Mouse (Mus musculus) neural tube, embryonic 13.5 days (tissue): Measurements from ENCODE around the gene Ssx2ip. TPM values are rescaled to one million over a fixed set of nuclear protein-coding genes. Genes with fewer than 3 reads are reported as not detected.
"Not testable (repeated sequence)": the region's sequence is repeated elsewhere in the genome, so short reads cannot be mapped to it uniquely, and the experiment has no call there.

Experiments
- ATAC-seq: fragments of 200-750 bp; cut with Nextera tagmentation; 2 replicates; pipeline ENCODE4 v1.8.0; 2017; ENCODE audit warnings: low read depth, mild to moderate bottlenecking, moderate TSS enrichment, moderate library complexity
- H3K27ac ChIP-seq: fragments of 300-500 bp; sonication (generic); replicated peaks from 2 replicates; pipeline ENCODE4 v1.5.1; 2015; ENCODE audit warnings: moderate library complexity, mild to moderate bottlenecking, inconsistent platforms
- H3K27me3 ChIP-seq: fragments of 300-500 bp; sonication (generic); 2 replicates; pipeline ENCODE4 v1.6.1; 2015; ENCODE audit warnings: mild to moderate bottlenecking, inconsistent platforms
- H3K36me3 ChIP-seq: fragments of 300-500 bp; sonication (generic); 2 replicates; pipeline ENCODE4 v1.6.1; 2015; ENCODE audit warnings: mild to moderate bottlenecking, inconsistent platforms
- H3K4me1 ChIP-seq: fragments of 300-500 bp; sonication (generic); replicated peaks from 2 replicates; pipeline ENCODE4 v1.6.1; 2015; ENCODE audit warnings: inconsistent platforms
- H3K4me2 ChIP-seq: fragments of 300-500 bp; sonication (generic); 2 replicates; pipeline ENCODE4 v1.6.1; 2015; ENCODE audit warnings: inconsistent platforms, mild to moderate bottlenecking, moderate library complexity
- H3K4me3 ChIP-seq: fragments of 300-500 bp; sonication (generic); 2 replicates; pipeline ENCODE4 v1.5.1; 2015; ENCODE audit warnings: mild to moderate bottlenecking, inconsistent platforms
- H3K9ac ChIP-seq: fragments of 300-500 bp; sonication (generic); 2 replicates; pipeline ENCODE4 v1.6.1; 2015; ENCODE audit warnings: moderate library complexity, mild to moderate bottlenecking, inconsistent platforms
- H3K9me3 ChIP-seq: fragments of 300-500 bp; sonication (generic); 2 replicates; pipeline ENCODE4 v1.6.1; 2016; ENCODE audit warnings: inconsistent platforms
- WGBS: fragments of 180-500 bp; shearing (Covaris S2); methylation state at CpG from one replicate; pipeline ENCODE4 v1.1.7; 2015; 5-methylcytosine and 5-hydroxymethylcytosine counted together
- polyA plus RNA-seq: library from polyadenylated mRNA; unstranded; fragments of >200 nt; fragmentation: Nextera tagmentation; extraction: Ambion mirVana; gene quantifications from 2 replicates; pipeline ENCODE4 v1.2.1, GENCODE M21; 2015

Gene Ssx2ip
- polyA plus RNA-seq, 1 experiment from 2014 or later = 13.4 TPM

- no peak for ATAC-seq
- Histone ChIP-seq H3K27me3 (no peaks in the 10 kb centered on the region), H3K27ac (no peak overlapping the region), H3K4me3 (no peak overlapping the region), H3K9ac (no peak overlapping the region), H3K4me1 (peaks cover 9% of the 10 kb centered on the region), H3K4me2 (no peak overlapping the region), H3K36me3 (peaks cover 64% of the 10 kb centered on the region), H3K9me3 (no peaks in the 10 kb centered on the region)
- 79% methylated on average over 7 of the region's 7 CpGs for WGBS
Observed at GRCm38 (mm10) chr3:146423710-146424109, 19.3 kb downstream of the Ssx2ip start.

GRCm38 (mm10) chr3:146424306-146424900 lies 20.0 kb downstream of the Ssx2ip start:
- H3K27me3 ChIP-seq = no peaks in the 10 kb centered on the region
- H3K4me2 ChIP-seq = no peak overlapping the region
- 73% methylated on average over 7 of the region's 7 CpGs for WGBS
- peaks cover 63% of the 10 kb centered on the region for H3K36me3 ChIP-seq
- no peak overlapping the region for H3K4me3 ChIP-seq
- H3K27ac ChIP-seq = no peak overlapping the region
- H3K4me1 ChIP-seq = peaks cover 9% of the 10 kb centered on the region
- no peaks in the 10 kb centered on the region for H3K9me3 ChIP-seq
- ATAC-seq = peak; percentile 21; the same call in 1 of the 2 replicates
- no peak overlapping the region for H3K9ac ChIP-seq

- no peak overlapping the region for H3K27ac ChIP-seq
- H3K4me3 ChIP-seq = no peak overlapping the region
- H3K9me3 ChIP-seq = no peaks in the 10 kb centered on the region
- peaks cover 9% of the 10 kb centered on the region for H3K4me1 ChIP-seq
- H3K27me3 ChIP-seq = no peaks in the 10 kb centered on the region
- 71% methylated on average over 7 of the region's 7 CpGs for WGBS
- H3K36me3 ChIP-seq = peaks cover 57% of the 10 kb centered on the region
- H3K9ac ChIP-seq = no peak overlapping the region
- no peak overlapping the region for H3K4me2 ChIP-seq
- ATAC-seq = no peak
Observed at GRCm38 (mm10) chr3:146425902-146426301, 21.5 kb downstream of the Ssx2ip start.

GRCm38 (mm10) chr3:146426489-146426888 lies 22.0 kb downstream of the Ssx2ip start:
- Histone ChIP-seq H3K9ac (no peak overlapping the region), H3K9me3 (no peaks in the 10 kb centered on the region), H3K4me1 (peaks cover 9% of the 10 kb centered on the region), H3K4me2 (no peak overlapping the region), H3K36me3 (peaks cover 62% of the 10 kb centered on the region), H3K27ac (no peak overlapping the region), H3K27me3 (no peaks in the 10 kb centered on the region), H3K4me3 (no peak overlapping the region)
- 68% methylated on average over 8 of the region's 8 CpGs for WGBS
- no peak for ATAC-seq

- not testable (repeated sequence) for H3K4me2 ChIP-seq, H3K27me3 ChIP-seq, H3K9me3 ChIP-seq, ATAC-seq, H3K4me1 ChIP-seq, H3K9ac ChIP-seq, H3K27ac ChIP-seq, H3K4me3 ChIP-seq
- peaks cover 80% of the 10 kb centered on the region for H3K36me3 ChIP-seq
- WGBS = 91% methylated on average over 11 of the region's 11 CpGs
Observed at GRCm38 (mm10) chr3:146433063-146433462, 28.6 kb downstream of the Ssx2ip start.

GRCm38 (mm10) chr3:146433681-146434350 lies 29.4 kb downstream of the Ssx2ip start:
- Histone ChIP-seq H3K4me3 (no peak overlapping the region), H3K9me3 (no peaks in the 10 kb centered on the region), H3K9ac (no peak overlapping the region), H3K4me2 (no peak overlapping the region), H3K4me1 (no peaks in the 10 kb centered on the region), H3K27me3 (no peaks in the 10 kb centered on the region), H3K27ac (no peak overlapping the region), H3K36me3 (peaks cover 80% of the 10 kb centered on the region)
- ATAC-seq = no peak
- 88% methylated on average over 14 of the region's 14 CpGs for WGBS

GRCm38 (mm10) chr3:146434686-146435085 lies 30.2 kb downstream of the Ssx2ip start:
- no peaks in the 10 kb centered on the region for H3K4me1 ChIP-seq
- WGBS = 92% methylated on average over 8 of the region's 8 CpGs
- no peak overlapping the region for H3K9ac ChIP-seq
- H3K4me3 ChIP-seq = no peak overlapping the region
- H3K27ac ChIP-seq = no peak overlapping the region
- H3K27me3 ChIP-seq = no peaks in the 10 kb centered on the region
- peaks cover 77% of the 10 kb centered on the region for H3K36me3 ChIP-seq
- no peak overlapping the region for H3K4me2 ChIP-seq
- H3K9me3 ChIP-seq = no peaks in the 10 kb centered on the region
- no peak for ATAC-seq

GRCm38 (mm10) chr3:146435533-146435932 lies 31.1 kb downstream of the Ssx2ip start:
- ATAC-seq = no peak
- Histone ChIP-seq H3K4me1 (no peaks in the 10 kb centered on the region), H3K9ac (no peak overlapping the region), H3K9me3 (no peaks in the 10 kb centered on the region), H3K4me2 (no peak overlapping the region), H3K27ac (no peak overlapping the region), H3K27me3 (no peaks in the 10 kb centered on the region), H3K4me3 (no peak overlapping the region), H3K36me3 (peaks cover 73% of the 10 kb centered on the region)
- 89% methylated on average over 11 of the region's 11 CpGs for WGBS

- Histone ChIP-seq H3K4me3 (no peak overlapping the region), H3K4me1 (no peaks in the 10 kb centered on the region), H3K4me2 (no peak overlapping the region), H3K27me3 (no peaks in the 10 kb centered on the region), H3K9ac (no peak overlapping the region), H3K36me3 (peaks cover 71% of the 10 kb centered on the region), H3K27ac (no peak overlapping the region), H3K9me3 (no peaks in the 10 kb centered on the region)
- ATAC-seq = no peak
- WGBS = 93% methylated on average over 8 of the region's 8 CpGs
Observed at GRCm38 (mm10) chr3:146436114-146436513, 31.7 kb downstream of the Ssx2ip start.

GRCm38 (mm10) chr3:146440011-146440410 lies 35.6 kb downstream of the Ssx2ip start:
- H3K4me2 ChIP-seq = no peak overlapping the region
- WGBS = 92% methylated on average over 12 of the region's 12 CpGs
- H3K9ac ChIP-seq = no peak overlapping the region
- H3K27me3 ChIP-seq = no peaks in the 10 kb centered on the region
- no peaks in the 10 kb centered on the region for H3K9me3 ChIP-seq
- no peaks in the 10 kb centered on the region for H3K4me1 ChIP-seq
- H3K36me3 ChIP-seq = peaks cover 47% of the 10 kb centered on the region
- ATAC-seq = no peak
- H3K4me3 ChIP-seq = no peak overlapping the region
- no peak overlapping the region for H3K27ac ChIP-seq

- no peaks in the 10 kb centered on the region for H3K4me1 ChIP-seq
- ATAC-seq = no peak
- H3K27me3 ChIP-seq = no peaks in the 10 kb centered on the region
- H3K9ac ChIP-seq = no peak overlapping the region
- no peak overlapping the region for H3K4me3 ChIP-seq
- 86% methylated on average over 7 of the region's 7 CpGs for WGBS
- no peaks in the 10 kb centered on the region for H3K9me3 ChIP-seq
- no peak overlapping the region for H3K4me2 ChIP-seq
- H3K36me3 ChIP-seq = peaks cover 48% of the 10 kb centered on the region
- H3K27ac ChIP-seq = no peak overlapping the region
Observed at GRCm38 (mm10) chr3:146440422-146440821, 36.0 kb downstream of the Ssx2ip start.

- ATAC-seq = no peak
- WGBS = 94% methylated on average over 7 of the region's 7 CpGs
Observed at GRCm38 (mm10) chr3:146442484-146442883, 38.0 kb downstream of the Ssx2ip start.

GRCm38 (mm10) chr3:146442936-146443335 lies 38.5 kb downstream of the Ssx2ip start:
- Histone ChIP-seq H3K4me1 (no peaks in the 10 kb centered on the region), H3K36me3 (peaks cover 31% of the 10 kb centered on the region), H3K4me3 (no peak overlapping the region), H3K9ac (no peak overlapping the region), H3K27ac (no peak overlapping the region), H3K9me3 (no peaks in the 10 kb centered on the region), H3K4me2 (no peak overlapping the region), H3K27me3 (no peaks in the 10 kb centered on the region)
- WGBS = 92% methylated on average over 8 of the region's 8 CpGs
- no peak for ATAC-seq

More at GRCm38 (mm10) chr3:146442484-146442883, 38.0 kb downstream of the Ssx2ip start:
- Histone ChIP-seq H3K4me3 (no peak overlapping the region), H3K9me3 (no peaks in the 10 kb centered on the region), H3K36me3 (peaks cover 36% of the 10 kb centered on the region), H3K27me3 (no peaks in the 10 kb centered on the region), H3K27ac (no peak overlapping the region), H3K9ac (no peak overlapping the region), H3K4me1 (no peaks in the 10 kb centered on the region), H3K4me2 (no peak overlapping the region)
